Mouse (Mus musculus): ENCODE measurements around the gene Hnrnpa0. TPM values are rescaled to one million over a fixed set of nuclear protein-coding genes. Genes with fewer than 3 reads are reported as not detected.

Hnrnpa0 gene
- polyA plus RNA-seq, 1 experiment from 2014 or later, result 26.4 TPM

GRCm38 (mm10) chr13:58126126-58126525, 2.2 kb downstream of the Hnrnpa0 start:
- no peaks in the 10 kb centered on the region for H3K9me3 ChIP-seq (ENCODE audit: control insufficient read depth, low read length)
- peaks cover 8 to 33% of the 10 kb centered on the region in 2 experiments for H3K4me1 ChIP-seq (ENCODE audit: control insufficient read depth in 2 of 2, insufficient read depth in 2 of 2, low read length in 2 of 2)
- H3K27me3 ChIP-seq (ENCODE audit: control insufficient read depth, insufficient read depth, low read length), result no peaks in the 10 kb centered on the region
- H3K27ac ChIP-seq (replicated peaks in 1 of 2; ENCODE audit: control insufficient read depth in 1 of 2, insufficient read depth in 1 of 2, low read depth in 2 of 2, low read length in 2 of 2), result no peak overlapping the region
- peak overlapping the region; percentile 75 for H3K4me2 ChIP-seq (ENCODE audit: low read length)
- H3K36me3 ChIP-seq (ENCODE audit: control insufficient read depth, insufficient read depth, low read length), result peaks cover 25% of the 10 kb centered on the region
- peak overlapping the region; percentile 9 to 96; a peak in 3 of 4 replicates for H3K4me3 ChIP-seq (ENCODE audit: control insufficient read depth in 1 of 2, insufficient read depth in 1 of 2, low read depth in 1 of 2, low read length in 2 of 2)
- no peak for ATAC-seq (ENCODE audit: insufficient number of reproducible peaks, insufficient read depth, low FRiP score, low read depth)
- WGBS, result 32% methylated on average over 7 of the region's 7 CpGs
- peak overlapping the region; percentile 44 for H3K9ac ChIP-seq (ENCODE audit: low read length)

- H3K9ac ChIP-seq (ENCODE audit: low read length), result no peak overlapping the region
- peaks cover 25% of the 10 kb centered on the region for H3K36me3 ChIP-seq (ENCODE audit: control insufficient read depth, insufficient read depth, low read length)
- no peaks in the 10 kb centered on the region for H3K27me3 ChIP-seq (ENCODE audit: control insufficient read depth, insufficient read depth, low read length)
- 66% methylated on average over 2 of the region's 2 CpGs for WGBS
- no peak for ATAC-seq (ENCODE audit: insufficient number of reproducible peaks, insufficient read depth, low FRiP score, low read depth)
- peaks cover 8 to 32% of the 10 kb centered on the region in 2 experiments for H3K4me1 ChIP-seq (ENCODE audit: control insufficient read depth in 2 of 2, insufficient read depth in 2 of 2, low read length in 2 of 2)
- H3K27ac ChIP-seq (replicated peaks in 1 of 2; ENCODE audit: control insufficient read depth in 1 of 2, insufficient read depth in 1 of 2, low read depth in 2 of 2, low read length in 2 of 2), result no peak overlapping the region
- no peaks in the 10 kb centered on the region for H3K9me3 ChIP-seq (ENCODE audit: control insufficient read depth, low read length)
- H3K4me2 ChIP-seq (ENCODE audit: low read length), result peak overlapping the region; percentile 75; the same call in 1 of the 2 replicates
- no peak overlapping the region for H3K4me3 ChIP-seq (ENCODE audit: control insufficient read depth in 1 of 2, insufficient read depth in 1 of 2, low read depth in 1 of 2, low read length in 2 of 2)
Measured at GRCm38 (mm10) chr13:58124989-58125388, 3.4 kb downstream of the Hnrnpa0 start.

- no peak overlapping the region for H3K4me2 ChIP-seq (ENCODE audit: low read length)
- WGBS, result 82% methylated on average over 3 of the region's 3 CpGs
Measured at GRCm38 (mm10) chr13:58124278-58124677, 4.1 kb downstream of the Hnrnpa0 start.

GRCm38 (mm10) chr13:58123381-58123780, 5.0 kb downstream of the Hnrnpa0 start:
- Histone ChIP-seq H3K4me3 (ENCODE audit: control insufficient read depth in 1 of 2, insufficient read depth in 1 of 2, low read depth in 1 of 2, low read length in 2 of 2) (no peak overlapping the region), H3K9me3 (ENCODE audit: control insufficient read depth, low read length) (no peaks in the 10 kb centered on the region), H3K4me2 (ENCODE audit: low read length) (no peak overlapping the region), H3K27me3 (ENCODE audit: control insufficient read depth, insufficient read depth, low read length) (no peaks in the 10 kb centered on the region), H3K4me1 (ENCODE audit: control insufficient read depth in 2 of 2, insufficient read depth in 2 of 2, low read length in 2 of 2) (peaks cover 4 to 27% of the 10 kb centered on the region in 2 experiments), H3K9ac (ENCODE audit: low read length) (no peak overlapping the region), H3K27ac (replicated peaks in 1 of 2; ENCODE audit: control insufficient read depth in 1 of 2, insufficient read depth in 1 of 2, low read depth in 2 of 2, low read length in 2 of 2) (no peak overlapping the region), H3K36me3 (ENCODE audit: control insufficient read depth, insufficient read depth, low read length) (peaks cover 25% of the 10 kb centered on the region)
- 74% methylated on average over 8 of the region's 8 CpGs for WGBS
- no peak for ATAC-seq (ENCODE audit: insufficient number of reproducible peaks, insufficient read depth, low FRiP score, low read depth)

More at GRCm38 (mm10) chr13:58124278-58124677, 4.1 kb downstream of the Hnrnpa0 start:
- Histone ChIP-seq H3K27ac (replicated peaks in 1 of 2; ENCODE audit: control insufficient read depth in 1 of 2, insufficient read depth in 1 of 2, low read depth in 2 of 2, low read length in 2 of 2) (no peak overlapping the region), H3K4me3 (ENCODE audit: control insufficient read depth in 1 of 2, insufficient read depth in 1 of 2, low read depth in 1 of 2, low read length in 2 of 2) (no peak overlapping the region), H3K4me1 (ENCODE audit: control insufficient read depth in 2 of 2, insufficient read depth in 2 of 2, low read length in 2 of 2) (peaks cover 4 to 27% of the 10 kb centered on the region in 2 experiments), H3K36me3 (ENCODE audit: control insufficient read depth, insufficient read depth, low read length) (peaks cover 25% of the 10 kb centered on the region), H3K27me3 (ENCODE audit: control insufficient read depth, insufficient read depth, low read length) (no peaks in the 10 kb centered on the region), H3K9me3 (ENCODE audit: control insufficient read depth, low read length) (no peaks in the 10 kb centered on the region), H3K9ac (ENCODE audit: low read length) (no peak overlapping the region; the same call in 1 of the 2 replicates)
- no peak for ATAC-seq (ENCODE audit: insufficient number of reproducible peaks, insufficient read depth, low FRiP score, low read depth)

- ATAC-seq (ENCODE audit: insufficient number of reproducible peaks, insufficient read depth, low FRiP score, low read depth), result no peak
- no peaks in the 10 kb centered on the region for H3K9me3 ChIP-seq (ENCODE audit: control insufficient read depth, low read length)
- 66% methylated on average over 10 of the region's 10 CpGs for WGBS
- peaks cover 25% of the 10 kb centered on the region for H3K36me3 ChIP-seq (ENCODE audit: control insufficient read depth, insufficient read depth, low read length)
- no peaks in the 10 kb centered on the region for H3K27me3 ChIP-seq (ENCODE audit: control insufficient read depth, insufficient read depth, low read length)
- H3K9ac ChIP-seq (ENCODE audit: low read length), result no peak overlapping the region
- H3K4me3 ChIP-seq (ENCODE audit: control insufficient read depth in 1 of 2, insufficient read depth in 1 of 2, low read depth in 1 of 2, low read length in 2 of 2), result no peak overlapping the region
- no peak overlapping the region for H3K4me2 ChIP-seq (ENCODE audit: low read length)
- peaks cover 4 to 27% of the 10 kb centered on the region in 2 experiments for H3K4me1 ChIP-seq (ENCODE audit: control insufficient read depth in 2 of 2, insufficient read depth in 2 of 2, low read length in 2 of 2)
- no peak overlapping the region for H3K27ac ChIP-seq (replicated peaks in 1 of 2; ENCODE audit: control insufficient read depth in 1 of 2, insufficient read depth in 1 of 2, low read depth in 2 of 2, low read length in 2 of 2)
Measured at GRCm38 (mm10) chr13:58122786-58123297, 5.5 kb downstream of the Hnrnpa0 start.

- no peak overlapping the region for H3K27ac ChIP-seq (replicated peaks in 1 of 2; ENCODE audit: control insufficient read depth in 1 of 2, insufficient read depth in 1 of 2, low read depth in 2 of 2, low read length in 2 of 2)
- ATAC-seq (ENCODE audit: insufficient number of reproducible peaks, insufficient read depth, low FRiP score, low read depth), result no peak
- H3K9me3 ChIP-seq (ENCODE audit: control insufficient read depth, low read length), result no peaks in the 10 kb centered on the region
- no peak overlapping the region for H3K9ac ChIP-seq (ENCODE audit: low read length)
- H3K36me3 ChIP-seq (ENCODE audit: control insufficient read depth, insufficient read depth, low read length), result no peaks in the 10 kb centered on the region
- no peak overlapping the region for H3K4me3 ChIP-seq (ENCODE audit: control insufficient read depth in 1 of 2, insufficient read depth in 1 of 2, low read depth in 1 of 2, low read length in 2 of 2)
- peaks cover 7 to 16% of the 10 kb centered on the region in 2 experiments for H3K4me1 ChIP-seq (ENCODE audit: control insufficient read depth in 2 of 2, insufficient read depth in 2 of 2, low read length in 2 of 2)
- H3K27me3 ChIP-seq (ENCODE audit: control insufficient read depth, insufficient read depth, low read length), result no peaks in the 10 kb centered on the region
- no peak overlapping the region for H3K4me2 ChIP-seq (ENCODE audit: low read length)
- 55% methylated on average over 8 of the region's 8 CpGs for WGBS
Measured at GRCm38 (mm10) chr13:58117318-58118017, 10.9 kb downstream of the Hnrnpa0 start.

GRCm38 (mm10) chr13:58116801-58117200, 11.6 kb downstream of the Hnrnpa0 start:
- WGBS, result 82% methylated on average over 2 of the region's 2 CpGs
- Histone ChIP-seq H3K9me3 (ENCODE audit: control insufficient read depth, low read length) (no peaks in the 10 kb centered on the region), H3K4me3 (ENCODE audit: control insufficient read depth in 1 of 2, insufficient read depth in 1 of 2, low read depth in 1 of 2, low read length in 2 of 2) (no peak overlapping the region), H3K36me3 (ENCODE audit: control insufficient read depth, insufficient read depth, low read length) (no peaks in the 10 kb centered on the region), H3K4me1 (ENCODE audit: control insufficient read depth in 2 of 2, insufficient read depth in 2 of 2, low read length in 2 of 2) (peaks cover 13 to 21% of the 10 kb centered on the region in 2 experiments), H3K27me3 (ENCODE audit: control insufficient read depth, insufficient read depth, low read length) (no peaks in the 10 kb centered on the region), H3K27ac (replicated peaks in 1 of 2; ENCODE audit: control insufficient read depth in 1 of 2, insufficient read depth in 1 of 2, low read depth in 2 of 2, low read length in 2 of 2) (no peak overlapping the region), H3K4me2 (ENCODE audit: low read length) (no peak overlapping the region), H3K9ac (ENCODE audit: low read length) (no peak overlapping the region)
- no peak for ATAC-seq (ENCODE audit: insufficient number of reproducible peaks, insufficient read depth, low FRiP score, low read depth)

Measured in heart, embryonic 14.5 days (tissue).